Mouse (Mus musculus) megakaryocyte-erythroid progenitor cell, adult 5-6 weeks (primary cell): Measurements from ENCODE around the gene Ccdc74a. TPM values are rescaled to one million over a fixed set of nuclear protein-coding genes. Genes with fewer than 3 reads are reported as not detected.

Experiments
- total RNA-seq, 2 experiments: library from RNA; stranded (forward) in 1 of 2; stranded (reverse) in 1 of 2; fragments of 200-1000, 215-1000 nt in 1 of 2; fragments of >200 nt in 1 of 2; fragmentation: Nextera tagmentation in 1 of 2; gene quantifications; 2 replicates each; pipeline ENCODE4 v1.2.3; 2014 to 2017

Gene Ccdc74a
- total RNA-seq, 2 experiments from 2014 or later = 9.2 to 13.1 TPM

Other genes with a start within 250 kb of the Ccdc74a start
- gene Snap29, start 240.5 kb upstream of the Ccdc74a start, total RNA-seq (2014; fragmentation: Nextera tagmentation) = 17.1 and 19.0 TPM in 2 replicates
- 17.3 and 18.3 TPM in 2 replicates for gene Snap29, start 240.5 kb upstream of the Ccdc74a start, total RNA-seq (2017)
- gene Pi4ka, start 240.2 kb upstream of the Ccdc74a start, total RNA-seq (2014; fragmentation: Nextera tagmentation) = 53.5 and 71.9 TPM in 2 replicates
- gene Pi4ka, start 240.2 kb upstream of the Ccdc74a start, total RNA-seq (2017) = 21.9 and 44.8 TPM in 2 replicates
- gene Crkl, start 194.5 kb upstream of the Ccdc74a start, total RNA-seq (2014; fragmentation: Nextera tagmentation) = 21.5 and 29.3 TPM in 2 replicates
- 21.6 and 33.5 TPM in 2 replicates for gene Crkl, start 194.5 kb upstream of the Ccdc74a start, total RNA-seq (2017)
- gene Aifm3, start 156.9 kb upstream of the Ccdc74a start, total RNA-seq (2014; fragmentation: Nextera tagmentation) = 0.42 TPM in 1 of 2 replicates, not detected in the other
- not detected in 2 replicates for gene Aifm3, start 156.9 kb upstream of the Ccdc74a start, total RNA-seq (2017)
- gene Lztr1, start 137.8 kb upstream of the Ccdc74a start, total RNA-seq (2014; fragmentation: Nextera tagmentation) = 71.8 and 72.1 TPM in 2 replicates
- gene Lztr1, start 137.8 kb upstream of the Ccdc74a start, total RNA-seq (2017) = 50.4 and 55.4 TPM in 2 replicates
- 18.2 and 27.1 TPM in 2 replicates for gene Thap7, start 115.3 kb upstream of the Ccdc74a start, total RNA-seq (2014; fragmentation: Nextera tagmentation)
- gene Thap7, start 115.3 kb upstream of the Ccdc74a start, total RNA-seq (2017) = 23.3 and 45.1 TPM in 2 replicates
- gene Lrrc74b, start 85.2 kb upstream of the Ccdc74a start, total RNA-seq (2014; fragmentation: Nextera tagmentation) = not detected in 2 replicates
- gene Lrrc74b, start 85.2 kb upstream of the Ccdc74a start, total RNA-seq (2017) = 0.05 TPM in 1 of 2 replicates, not detected in the other
- gene P2rx6, start 84.6 kb upstream of the Ccdc74a start, total RNA-seq (2014; fragmentation: Nextera tagmentation) = not detected in 2 replicates
- not detected in 2 replicates for gene P2rx6, start 84.6 kb upstream of the Ccdc74a start, total RNA-seq (2017)
- 10.8 and 13.9 TPM in 2 replicates for gene Slc7a4, start 63.3 kb upstream of the Ccdc74a start, total RNA-seq (2014; fragmentation: Nextera tagmentation)
- gene Slc7a4, start 63.3 kb upstream of the Ccdc74a start, total RNA-seq (2017) = 5.2 and 7.6 TPM in 2 replicates
- gene Smpd4, start 27.1 kb upstream of the Ccdc74a start, total RNA-seq (2014; fragmentation: Nextera tagmentation) = 88.7 and 152 TPM in 2 replicates
- gene Smpd4, start 27.1 kb upstream of the Ccdc74a start, total RNA-seq (2017) = 75.3 and 83.2 TPM in 2 replicates
- gene Med15, start 86.4 kb downstream of the Ccdc74a start, total RNA-seq (2014; fragmentation: Nextera tagmentation) = 81.6 and 102 TPM in 2 replicates
- 21.5 and 22.6 TPM in 2 replicates for gene Med15, start 86.4 kb downstream of the Ccdc74a start, total RNA-seq (2017)
- 34.5 and 35.6 TPM in 2 replicates for gene Klhl22, start 113.1 kb downstream of the Ccdc74a start, total RNA-seq (2014; fragmentation: Nextera tagmentation)
- 26.6 and 65.5 TPM in 2 replicates for gene Klhl22, start 113.1 kb downstream of the Ccdc74a start, total RNA-seq (2017)
- not detected in 2 replicates for gene Scarf2, start 150.8 kb downstream of the Ccdc74a start, total RNA-seq (2014; fragmentation: Nextera tagmentation)
- gene Scarf2, start 150.8 kb downstream of the Ccdc74a start, total RNA-seq (2017) = not detected in 2 replicates
- gene B830017H08Rik, start 186.7 kb downstream of the Ccdc74a start, total RNA-seq (2014; fragmentation: Nextera tagmentation) = not detected in 2 replicates
- gene B830017H08Rik, start 186.7 kb downstream of the Ccdc74a start, total RNA-seq (2017) = not detected in 2 replicates
- gene Car15, start 191.9 kb downstream of the Ccdc74a start, total RNA-seq (2014; fragmentation: Nextera tagmentation) = 3.5 and 6.9 TPM in 2 replicates
- 2.2 and 3.4 TPM in 2 replicates for gene Car15, start 191.9 kb downstream of the Ccdc74a start, total RNA-seq (2017)
- gene Gm20518, start 245.2 kb downstream of the Ccdc74a start, total RNA-seq (2014; fragmentation: Nextera tagmentation) = 2.3 and 2.7 TPM in 2 replicates
- 1.2 TPM in 1 of 2 replicates, not detected in the other for gene Gm20518, start 245.2 kb downstream of the Ccdc74a start, total RNA-seq (2017)
- gene Tssk1, start 247.8 kb downstream of the Ccdc74a start, total RNA-seq (2014; fragmentation: Nextera tagmentation) = 0.72 TPM in 1 of 2 replicates, not detected in the other
- 0.14 TPM in 1 of 2 replicates, not detected in the other for gene Tssk1, start 247.8 kb downstream of the Ccdc74a start, total RNA-seq (2017)